9 mouse cellular contexts compared by ENCODE assay signal in genomic region chr5:23922516-23923291, GRCm38 (mm10).
A peak's percentile ranks its signal among the peaks of the same experiment; 100 is the strongest.
DNase-seq lines count a peak whose midpoint lies in the region; ATAC-seq and TF ChIP-seq lines count a peak whose summit lies in the region.
"Had no signal": no experiment of that assay in that cellular context is flagged by ENCODE, and none has a peak within 500 bp of the region (broad histone marks: within the 10 kb centered on the region; RNA-seq: fewer than 3 reads in every experiment).

No protein-coding gene starts in this region.

- peak; percentile 19 for DNase-seq in lung, embryonic 14.5 days
- DNase-seq in lung, postnatal 25 days (ENCODE audit: low spot score) = no peak
- DNase-seq in heart, adult 8-10 months (ENCODE audit: low spot score) = peak; percentile 7
- DNase-seq in liver, embryonic 14.5 days (ENCODE audit: low read depth in 3 of 3, low spot score in 3 of 3) = peak; percentile 90 to 93 (median 93)
- DNase-seq in yolk sac, embryonic 10.5 days (ENCODE audit: low spot score) = no peak
- no peak for DNase-seq in right cerebral cortex, postnatal 10 days (ENCODE audit: low spot score in 2 of 2)
- DNase-seq in frontal cortex, postnatal 25 days (ENCODE audit: low spot score in 2 of 2) = no peak
- DNase-seq: kidney, postnatal 36 days had no signal

- no peak overlapping the region for H3K4me3 ChIP-seq in lung, embryonic 14.5 days (ENCODE audit: low read depth, low read length)
- peak overlapping the region; percentile 58 to 72 for H3K4me3 ChIP-seq in liver, embryonic 14.5 days (ENCODE audit: insufficient read depth in 1 of 2, low read depth in 2 of 2, low read length in 2 of 2)
- H3K4me3 ChIP-seq in stomach, embryonic 15.5 days (replicated peaks) = no peak overlapping the region

- peaks cover 4% of the 10 kb centered on the region; the same call in 1 of the 2 replicates for H3K4me1 ChIP-seq in lung, embryonic 14.5 days (ENCODE audit: insufficient read depth)
- H3K4me1 ChIP-seq in liver, embryonic 14.5 days (replicated peaks; ENCODE audit: control insufficient read depth in 2 of 2, insufficient read depth in 2 of 2, low read length in 1 of 2) = peaks cover 44 to 51% of the 10 kb centered on the region in 2 experiments
- 0 out of 2 replicates have a peak, but pooled peaks cover 2% of the 10 kb centered on the region for H3K4me1 ChIP-seq in stomach, embryonic 15.5 days

- no peak for TF ChIP-seq CTCF in lung, embryonic 14.5 days (IDR thresholded peaks at IDR 0.05; ENCODE audit: low read depth)
- TF ChIP-seq CTCF in liver, embryonic 14.5 days (IDR thresholded peaks at IDR 0.05; ENCODE audit: low read depth) = no peak; the same call in 1 of the 2 replicates

- peak overlapping the region; percentile 8; the same call in 1 of the 2 replicates for H3K4me2 ChIP-seq in lung, embryonic 14.5 days
- H3K4me2 ChIP-seq in liver, embryonic 14.5 days (ENCODE audit: low read depth) = peak overlapping the region; percentile 64
- no peak overlapping the region for H3K4me2 ChIP-seq in stomach, embryonic 15.5 days

- 0 out of 2 replicates have a peak overlapping the region, but pooled peaks have one; percentile 0 for H3K9ac ChIP-seq in lung, embryonic 14.5 days
- peak overlapping the region; percentile 87 for H3K9ac ChIP-seq in liver, embryonic 14.5 days (replicated peaks)
- no peak overlapping the region for H3K9ac ChIP-seq in stomach, embryonic 15.5 days

- no peaks in the 10 kb centered on the region for H3K9me3 ChIP-seq in lung, embryonic 14.5 days (ENCODE audit: low read depth, low read length)
- no peaks in the 10 kb centered on the region for H3K9me3 ChIP-seq in liver, embryonic 14.5 days (ENCODE audit: control insufficient read depth, low read length)
- H3K9me3 ChIP-seq in stomach, embryonic 15.5 days = no peaks in the 10 kb centered on the region

- no peaks in the 10 kb centered on the region for H3K36me3 ChIP-seq in lung, embryonic 14.5 days (ENCODE audit: insufficient read depth)
- no peaks in the 10 kb centered on the region; the same call in 1 of the 2 replicates for H3K36me3 ChIP-seq in liver, embryonic 14.5 days (replicated peaks; ENCODE audit: control insufficient read depth, insufficient read depth, low read depth)
- H3K36me3 ChIP-seq in stomach, embryonic 15.5 days = no peaks in the 10 kb centered on the region

- 48% methylated on average over 12 of the region's 12 CpGs for WGBS in lung, embryonic 14.5 days
- WGBS in liver, embryonic 14.5 days (ENCODE audit: insufficient replicate concordance) = 15% methylated on average over 12 of the region's 12 CpGs
- WGBS in stomach, embryonic 15.5 days = 65% methylated on average over 12 of the region's 12 CpGs

- H3K27me3 ChIP-seq in lung, embryonic 14.5 days (ENCODE audit: insufficient read depth, low read length) = no peaks in the 10 kb centered on the region
- no peaks in the 10 kb centered on the region for H3K27me3 ChIP-seq in liver, embryonic 14.5 days (ENCODE audit: control insufficient read depth, insufficient read depth, low read length)
- H3K27me3 ChIP-seq in stomach, embryonic 15.5 days (replicated peaks) = no peaks in the 10 kb centered on the region

- H3K27ac ChIP-seq in lung, embryonic 14.5 days (ENCODE audit: low read depth) = peak overlapping the region; percentile 67; the same call in 1 of the 2 replicates
- H3K27ac ChIP-seq in liver, embryonic 14.5 days = peak overlapping the region; percentile 99
- H3K27ac ChIP-seq in stomach, embryonic 15.5 days = 0 out of 2 replicates have a peak overlapping the region, but pooled peaks have one; percentile 16

- peak; percentile 82 for ATAC-seq in lung, embryonic 14.5 days (ENCODE audit: insufficient read depth)
- peak; percentile 88 for ATAC-seq in liver, embryonic 14.5 days (ENCODE audit: insufficient read depth)
- ATAC-seq in stomach, embryonic 15.5 days (ENCODE audit: insufficient read depth, low FRiP score, low read depth) = peak; percentile 91

- TF ChIP-seq EP300 in liver, embryonic 14.5 days (IDR thresholded peaks at IDR 0.05; ENCODE audit: low read depth) = peak; percentile 99

Comparison
In these comparisons a context has a peak if more than half of its experiments do, and no peak if none do; other contexts are left out.
1. DNase-seq: peak in lung, embryonic 14.5 days (single experiment), heart, adult 8-10 months (single experiment) and liver, embryonic 14.5 days (3 of 3); none in lung, postnatal 25 days (single experiment), yolk sac, embryonic 10.5 days (single experiment), right cerebral cortex, postnatal 10 days (0 of 2) and frontal cortex, postnatal 25 days (0 of 2).
2. H3K27ac ChIP-seq: peak in every context shown above with its lines; median percentile 99 in liver, embryonic 14.5 days; 67 in lung, embryonic 14.5 days; 16 in stomach, embryonic 15.5 days.
3. H3K4me3 ChIP-seq: peak in liver, embryonic 14.5 days (2 of 2); none in lung, embryonic 14.5 days (single experiment) and stomach, embryonic 15.5 days (single experiment).
4. Peak in every context shown above with its lines, with median percentiles within 50 percentile points of each other: ATAC-seq.